Mouse (Mus musculus) lung, embryonic 16.5 days (tissue): ENCODE results near the gene Ccdc185. TPM values are rescaled to one million over a fixed set of nuclear protein-coding genes. Genes with fewer than 3 reads are reported as not detected.

ENCODE experiments used
- ATAC-seq: fragments of 200-750 bp; cut with Nextera tagmentation; 2 replicates; pipeline ENCODE4 v1.8.0; 2017; ENCODE audit warnings: low read depth, mild to moderate bottlenecking, moderate library complexity
- H3K27ac ChIP-seq: fragments of 300-500 bp; sonication (generic); 2 replicates; pipeline ENCODE4 v1.5.1; 2014; ENCODE audit warnings: mild to moderate bottlenecking, control low read depth, low read length
- H3K27me3 ChIP-seq: fragments of 300-500 bp; sonication (generic); 2 replicates; pipeline ENCODE4 v1.6.1; 2014; ENCODE audit warnings: low read depth, low read length, mixed read lengths; ENCODE audit not compliant: control insufficient read depth, insufficient read depth
- H3K36me3 ChIP-seq: fragments of 300-500 bp; sonication (generic); 2 replicates; pipeline ENCODE4 v1.6.1; 2014; ENCODE audit warnings: low read length; ENCODE audit not compliant: control insufficient read depth, insufficient read depth
- H3K4me1 ChIP-seq: fragments of 300-500 bp; sonication (generic); replicated peaks from 2 replicates; pipeline ENCODE4 v1.6.1; 2014; ENCODE audit warnings: low read length, mixed read lengths; ENCODE audit not compliant: control insufficient read depth, insufficient read depth
- H3K4me2 ChIP-seq: fragments of 300-500 bp; sonication (generic); 2 replicates; pipeline ENCODE4 v1.6.1; 2014; ENCODE audit warnings: low read depth, low read length, control low read depth
- H3K4me3 ChIP-seq: fragments of 300-500 bp; sonication (generic); 2 replicates; pipeline ENCODE4 v1.5.1; 2014; ENCODE audit warnings: mild to moderate bottlenecking, low read length, control low read depth
- H3K9ac ChIP-seq: fragments of 300-500 bp; sonication (generic); 2 replicates; pipeline ENCODE4 v1.6.1; 2014; ENCODE audit warnings: low read length, control low read depth
- H3K9me3 ChIP-seq: fragments of 300-500 bp; sonication (generic); 2 replicates; pipeline ENCODE4 v1.6.1; 2016; ENCODE audit warnings: low read length; ENCODE audit not compliant: control insufficient read depth
- WGBS: fragments of 180-500 bp; shearing (Covaris S2); extraction: QIAGEN DNeasy Blood & Tissue Kit; methylation state at CpG from one replicate; pipeline ENCODE4 v1.1.7; 2014; 5-methylcytosine and 5-hydroxymethylcytosine counted together
- polyA plus RNA-seq: library from polyadenylated mRNA; unstranded; fragments of >200 nt; fragmentation: Nextera tagmentation; extraction: Ambion mirVana; gene quantifications from 2 replicates; pipeline ENCODE4 v1.2.1, GENCODE M21; 2015

The Ccdc185 gene
- polyA plus RNA-seq, 1 experiment from 2014 or later = not detected

- H3K27me3 ChIP-seq = no peaks in the 10 kb centered on the region
- no peak overlapping the region for H3K4me2 ChIP-seq
- H3K36me3 ChIP-seq = no peaks in the 10 kb centered on the region
- peak overlapping the region; percentile 57; the same call in 1 of the 2 replicates for H3K27ac ChIP-seq
- H3K9ac ChIP-seq = no peak overlapping the region
- H3K4me1 ChIP-seq = peaks cover 7% of the 10 kb centered on the region; the same call in 1 of the 2 replicates
- H3K9me3 ChIP-seq = no peaks in the 10 kb centered on the region
- ATAC-seq = peak; percentile 61
- H3K4me3 ChIP-seq = no peak overlapping the region
- WGBS = 54% methylated on average over 6 of the region's 6 CpGs
These were observed 30.1 kb upstream of the Ccdc185 start for GRCm38 (mm10) chr1:182779024-182779520.

- no peak overlapping the region for H3K4me3 ChIP-seq
- no peaks in the 10 kb centered on the region for H3K9me3 ChIP-seq
- WGBS = 58% methylated on average over 13 of the region's 13 CpGs
- ATAC-seq = no peak
- H3K36me3 ChIP-seq = no peaks in the 10 kb centered on the region
- peaks cover 7% of the 10 kb centered on the region; the same call in 1 of the 2 replicates for H3K4me1 ChIP-seq
- no peak overlapping the region for H3K9ac ChIP-seq
- H3K4me2 ChIP-seq = no peak overlapping the region
- H3K27me3 ChIP-seq = no peaks in the 10 kb centered on the region
- no peak overlapping the region for H3K27ac ChIP-seq
These were observed 29.2 kb upstream of the Ccdc185 start for GRCm38 (mm10) chr1:182778225-182778624.

- Histone ChIP-seq H3K9me3 (no peaks in the 10 kb centered on the region), H3K36me3 (no peaks in the 10 kb centered on the region), H3K27me3 (no peaks in the 10 kb centered on the region), H3K4me1 (peaks cover 7% of the 10 kb centered on the region; the same call in 1 of the 2 replicates), H3K9ac (no peak overlapping the region), H3K4me3 (no peak overlapping the region), H3K4me2 (no peak overlapping the region), H3K27ac (no peak overlapping the region)
- ATAC-seq = no peak
- WGBS = 58% methylated on average over 10 of the region's 10 CpGs
These were observed 27.9 kb upstream of the Ccdc185 start for GRCm38 (mm10) chr1:182776749-182777410.

- Histone ChIP-seq H3K4me3 (no peak overlapping the region), H3K9me3 (no peaks in the 10 kb centered on the region), H3K4me1 (peaks cover 7% of the 10 kb centered on the region; the same call in 1 of the 2 replicates), H3K27ac (no peak overlapping the region), H3K9ac (no peak overlapping the region), H3K27me3 (no peaks in the 10 kb centered on the region), H3K36me3 (no peaks in the 10 kb centered on the region), H3K4me2 (no peak overlapping the region)
- no peak for ATAC-seq
- WGBS = 85% methylated on average over 7 of the region's 7 CpGs
These were observed 26.6 kb upstream of the Ccdc185 start for GRCm38 (mm10) chr1:182775576-182775975.

GRCm38 (mm10) chr1:182764541-182765281 lies 15.7 kb upstream of the Ccdc185 start:
- WGBS = 4% methylated on average over 27 of the region's 27 CpGs
- peaks cover 5% of the 10 kb centered on the region; the same call in 1 of the 2 replicates for H3K27me3 ChIP-seq

GRCm38 (mm10) chr1:182763716-182764461 lies 14.9 kb upstream of the Ccdc185 start, which contains the start of gene Susd4:
Gene Susd4, plus strand, starts transcription at chr1:182763860.
- ATAC-seq = peak; percentile 90
- under 1% methylated on average over 77 of the region's 95 CpGs for WGBS
- peak within 1 kb of the TSS; percentile 67 for H3K4me3 ChIP-seq

More at GRCm38 (mm10) chr1:182764541-182765281, 15.7 kb upstream of the Ccdc185 start:
- peak overlapping the region; percentile 67 for H3K4me3 ChIP-seq
- peak overlapping the region; percentile 70 for H3K9ac ChIP-seq
- H3K4me2 ChIP-seq = peak overlapping the region; percentile 92
- ATAC-seq = peak; percentile 55
- peak overlapping the region; percentile 37; the same call in 1 of the 2 replicates for H3K27ac ChIP-seq
- H3K36me3 ChIP-seq = no peaks in the 10 kb centered on the region
- H3K9me3 ChIP-seq = no peaks in the 10 kb centered on the region
- H3K4me1 ChIP-seq = peaks cover 11% of the 10 kb centered on the region

GRCm38 (mm10) chr1:182763191-182763715 lies 14.3 kb upstream of the Ccdc185 start:
- peaks cover 11% of the 10 kb centered on the region for H3K4me1 ChIP-seq
- peak overlapping the region; percentile 67 for H3K4me3 ChIP-seq
- ATAC-seq = no peak; the same call in 1 of the 2 replicates
- no peak overlapping the region for H3K27ac ChIP-seq
- H3K36me3 ChIP-seq = no peaks in the 10 kb centered on the region
- peak overlapping the region; percentile 92 for H3K4me2 ChIP-seq
- no peaks in the 10 kb centered on the region for H3K9me3 ChIP-seq
- peaks cover 5% of the 10 kb centered on the region; the same call in 1 of the 2 replicates for H3K27me3 ChIP-seq
- peak overlapping the region; percentile 70 for H3K9ac ChIP-seq
- WGBS = 7% methylated on average over 17 of the region's 17 CpGs

More at GRCm38 (mm10) chr1:182763716-182764461, 14.9 kb upstream of the Ccdc185 start, which contains the start of gene Susd4:
- H3K27me3 ChIP-seq = peaks cover 5% of the 10 kb centered on the region; the same call in 1 of the 2 replicates
- no peaks in the 10 kb centered on the region for H3K36me3 ChIP-seq
- peak within 1 kb of the TSS; percentile 37; the same call in 1 of the 2 replicates for H3K27ac ChIP-seq
- H3K9me3 ChIP-seq = no peaks in the 10 kb centered on the region
- H3K4me1 ChIP-seq = peaks cover 11% of the 10 kb centered on the region
- peak within 1 kb of the TSS; percentile 70 for H3K9ac ChIP-seq
- H3K4me2 ChIP-seq = peak within 1 kb of the TSS; percentile 92

GRCm38 (mm10) chr1:182758783-182759182 lies 9.8 kb upstream of the Ccdc185 start:
- no peak overlapping the region for H3K4me2 ChIP-seq
- no peaks in the 10 kb centered on the region for H3K9me3 ChIP-seq
- no peaks in the 10 kb centered on the region for H3K36me3 ChIP-seq
- no peak overlapping the region for H3K9ac ChIP-seq
- no peak overlapping the region for H3K27ac ChIP-seq
- WGBS = 89% methylated on average over 1 of the region's 1 CpGs
- ATAC-seq = no peak
- peaks cover 4% of the 10 kb centered on the region for H3K4me1 ChIP-seq
- peaks cover 5% of the 10 kb centered on the region; the same call in 1 of the 2 replicates for H3K27me3 ChIP-seq
- no peak overlapping the region for H3K4me3 ChIP-seq
